Mouse (Mus musculus): ENCODE results near the gene Frg2f1. TPM values are rescaled to one million over a fixed set of nuclear protein-coding genes. Genes with fewer than 3 reads are reported as not detected.
A peak's percentile ranks its signal among the peaks of the same experiment; 100 is the strongest.

Gene Frg2f1
- polyA plus RNA-seq (2012; rRNA removed) (1.1 and 1.3 TPM in 2 replicates), polyA plus RNA-seq (2014; fragmentation: Nextera tagmentation; extraction: Ambion mirVana) (0.39 and 0.53 TPM in 2 replicates)

GRCm38 (mm10) chr4:119539031-119539824 is at the start of gene Frg2f1:
Gene Frg2f1, minus strand, starts transcription at chr4:119539529.
- no peaks in the 10 kb centered on the region for H3K27me3 ChIP-seq (ENCODE audit: control insufficient read depth, insufficient read depth, low read length)
- peak within 1 kb of the TSS; percentile 78 for H3K4me2 ChIP-seq (ENCODE audit: low read depth)
- no peaks in the 10 kb centered on the region for H3K36me3 ChIP-seq (replicated peaks; ENCODE audit: control insufficient read depth, insufficient read depth, low read depth)
- under 1% methylated on average over 85 of the region's 85 CpGs for WGBS (ENCODE audit: insufficient replicate concordance)
- TF ChIP-seq CTCF (IDR thresholded peaks at IDR 0.05; ENCODE audit: low read depth) (no peak), EP300 (IDR thresholded peaks at IDR 0.05; ENCODE audit: low read depth) (no peak)
- H3K4me1 ChIP-seq (replicated peaks; ENCODE audit: control insufficient read depth in 2 of 2, insufficient read depth in 2 of 2, low read length in 1 of 2): peaks cover 8 to 9% of the 10 kb centered on the region in 2 experiments
- no peaks in the 10 kb centered on the region for H3K9me3 ChIP-seq (ENCODE audit: control insufficient read depth, low read length)
- ATAC-seq (ENCODE audit: insufficient read depth): peak; percentile 96
- H3K9ac ChIP-seq (replicated peaks): peak within 1 kb of the TSS; percentile 78
- H3K27ac ChIP-seq: peak within 1 kb of the TSS; percentile 28
- DNase-seq (ENCODE audit: low read depth in 3 of 3, low spot score in 3 of 3): peak; percentile 81 to 83 (median 83)
- H3K4me3 ChIP-seq (ENCODE audit: insufficient read depth in 1 of 2, low read depth in 2 of 2, low read length in 2 of 2): peak within 1 kb of the TSS; percentile 76

- no peak overlapping the region for H3K4me2 ChIP-seq (ENCODE audit: low read depth)
- no peaks in the 10 kb centered on the region for H3K4me1 ChIP-seq (replicated peaks; ENCODE audit: control insufficient read depth in 2 of 2, insufficient read depth in 2 of 2, low read length in 1 of 2)
- H3K9me3 ChIP-seq (ENCODE audit: control insufficient read depth, low read length): no peaks in the 10 kb centered on the region
- WGBS (ENCODE audit: insufficient replicate concordance): 82% methylated on average over 2 of the region's 2 CpGs
- no peaks in the 10 kb centered on the region for H3K36me3 ChIP-seq (replicated peaks; ENCODE audit: control insufficient read depth, insufficient read depth, low read depth)
- H3K4me3 ChIP-seq (ENCODE audit: insufficient read depth in 1 of 2, low read depth in 2 of 2, low read length in 2 of 2): no peak overlapping the region
- H3K27ac ChIP-seq: no peak overlapping the region
- no peak for DNase-seq (ENCODE audit: low read depth in 3 of 3, low spot score in 3 of 3)
- no peak for ATAC-seq (ENCODE audit: insufficient read depth)
- no peak for TF ChIP-seq CTCF (IDR thresholded peaks at IDR 0.05; ENCODE audit: low read depth)
- no peak for TF ChIP-seq EP300 (IDR thresholded peaks at IDR 0.05; ENCODE audit: low read depth)
- H3K9ac ChIP-seq (replicated peaks): no peak overlapping the region
- H3K27me3 ChIP-seq (ENCODE audit: control insufficient read depth, insufficient read depth, low read length): no peaks in the 10 kb centered on the region
These were observed 48.7 kb upstream of the Frg2f1 start for GRCm38 (mm10) chr4:119588037-119588436.

- no peak overlapping the region for H3K4me2 ChIP-seq (ENCODE audit: low read depth)
- H3K9me3 ChIP-seq (ENCODE audit: control insufficient read depth, low read length): no peaks in the 10 kb centered on the region
- no peaks in the 10 kb centered on the region; the same call in none of the 2 replicates for H3K36me3 ChIP-seq (replicated peaks; ENCODE audit: control insufficient read depth, insufficient read depth, low read depth)
- H3K9ac ChIP-seq (replicated peaks): no peak overlapping the region
- no peak overlapping the region for H3K4me3 ChIP-seq (ENCODE audit: insufficient read depth in 1 of 2, low read depth in 2 of 2, low read length in 2 of 2)
- no peaks in the 10 kb centered on the region for H3K4me1 ChIP-seq (replicated peaks; ENCODE audit: control insufficient read depth in 2 of 2, insufficient read depth in 2 of 2, low read length in 1 of 2)
- 88% methylated on average over 3 of the region's 3 CpGs for WGBS (ENCODE audit: insufficient replicate concordance)
- DNase-seq (ENCODE audit: low read depth in 3 of 3, low spot score in 3 of 3): no peak
- no peak overlapping the region for H3K27ac ChIP-seq
- ATAC-seq (ENCODE audit: insufficient read depth): no peak
- H3K27me3 ChIP-seq (ENCODE audit: control insufficient read depth, insufficient read depth, low read length): no peaks in the 10 kb centered on the region
- TF ChIP-seq EP300 (IDR thresholded peaks at IDR 0.05; ENCODE audit: low read depth) (no peak), CTCF (IDR thresholded peaks at IDR 0.05; ENCODE audit: low read depth) (no peak)
These were observed 36.1 kb upstream of the Frg2f1 start for GRCm38 (mm10) chr4:119575459-119575858.

GRCm38 (mm10) chr4:119574504-119574903 is 35.2 kb upstream of the Frg2f1 start:
- Histone ChIP-seq H3K4me2 (ENCODE audit: low read depth) (no peak overlapping the region), H3K4me3 (ENCODE audit: insufficient read depth in 1 of 2, low read depth in 2 of 2, low read length in 2 of 2) (no peak overlapping the region), H3K27me3 (ENCODE audit: control insufficient read depth, insufficient read depth, low read length) (no peaks in the 10 kb centered on the region), H3K9me3 (ENCODE audit: control insufficient read depth, low read length) (no peaks in the 10 kb centered on the region), H3K9ac (replicated peaks) (no peak overlapping the region), H3K36me3 (replicated peaks; ENCODE audit: control insufficient read depth, insufficient read depth, low read depth) (no peaks in the 10 kb centered on the region; the same call in none of the 2 replicates), H3K27ac (no peak overlapping the region), H3K4me1 (replicated peaks; ENCODE audit: control insufficient read depth in 2 of 2, insufficient read depth in 2 of 2, low read length in 1 of 2) (no peaks in the 10 kb centered on the region)
- TF ChIP-seq EP300 (IDR thresholded peaks at IDR 0.05; ENCODE audit: low read depth) (no peak), CTCF (IDR thresholded peaks at IDR 0.05; ENCODE audit: low read depth) (no peak)
- ATAC-seq (ENCODE audit: insufficient read depth) (no peak), DNase-seq (ENCODE audit: low read depth in 3 of 3, low spot score in 3 of 3) (no peak)
- 28% methylated on average over 2 of the region's 2 CpGs for WGBS (ENCODE audit: insufficient replicate concordance)

- Histone ChIP-seq H3K4me1 (replicated peaks; ENCODE audit: control insufficient read depth in 2 of 2, insufficient read depth in 2 of 2, low read length in 1 of 2) (no peaks in the 10 kb centered on the region), H3K27ac (no peak overlapping the region), H3K27me3 (ENCODE audit: control insufficient read depth, insufficient read depth, low read length) (no peaks in the 10 kb centered on the region), H3K36me3 (replicated peaks; ENCODE audit: control insufficient read depth, insufficient read depth, low read depth) (no peaks in the 10 kb centered on the region; the same call in none of the 2 replicates), H3K9me3 (ENCODE audit: control insufficient read depth, low read length) (no peaks in the 10 kb centered on the region), H3K9ac (replicated peaks) (no peak overlapping the region), H3K4me3 (ENCODE audit: insufficient read depth in 1 of 2, low read depth in 2 of 2, low read length in 2 of 2) (no peak overlapping the region), H3K4me2 (ENCODE audit: low read depth) (no peak overlapping the region)
- no peak for ATAC-seq (ENCODE audit: insufficient read depth)
- TF ChIP-seq EP300 (IDR thresholded peaks at IDR 0.05; ENCODE audit: low read depth) (no peak), CTCF (IDR thresholded peaks at IDR 0.05; ENCODE audit: low read depth) (no peak)
- no peak for DNase-seq (ENCODE audit: low read depth in 3 of 3, low spot score in 3 of 3)
- 72% methylated on average over 3 of the region's 3 CpGs for WGBS (ENCODE audit: insufficient replicate concordance)
These were observed 33.4 kb upstream of the Frg2f1 start for GRCm38 (mm10) chr4:119572682-119573081.

Measured in liver, embryonic 14.5 days (tissue).